Mouse (Mus musculus) common myeloid progenitor, adult 5-6 weeks (primary cell): ENCODE measurements at regions not wholly inside any gene's neighbourhood (a gene's known extent, or its start where the extent isn't known, plus 50 kb on each side); places are given as distances from the start of the nearest gene placed in this dataset.

Experiments
- ATAC-seq: replicated peaks from 2 replicates; pipeline ENCODE4 v1.8.0; 2016; ENCODE audit warnings: low read depth, mild to moderate bottlenecking, moderate TSS enrichment, inconsistent platforms; ENCODE audit not compliant: poor library complexity, severe bottlenecking

- ATAC-seq, result no peak
Measured at GRCm38 (mm10) chr12:77833411-77834169, 360.5 kb upstream of the Gm6657 start.

- ATAC-seq, result no peak
Measured at GRCm38 (mm10) chr12:77834891-77835290, 359.2 kb upstream of the Gm6657 start.

- no peak for ATAC-seq
Measured at GRCm38 (mm10) chr12:77836231-77836630, 357.8 kb upstream of the Gm6657 start.

- ATAC-seq, result no peak
Measured at GRCm38 (mm10) chr12:77841844-77842415, 352.1 kb upstream of the Gm6657 start.

GRCm38 (mm10) chr12:77852595-77853577 lies 341.2 kb upstream of the Gm6657 start:
- ATAC-seq, result no peak

DNA sequence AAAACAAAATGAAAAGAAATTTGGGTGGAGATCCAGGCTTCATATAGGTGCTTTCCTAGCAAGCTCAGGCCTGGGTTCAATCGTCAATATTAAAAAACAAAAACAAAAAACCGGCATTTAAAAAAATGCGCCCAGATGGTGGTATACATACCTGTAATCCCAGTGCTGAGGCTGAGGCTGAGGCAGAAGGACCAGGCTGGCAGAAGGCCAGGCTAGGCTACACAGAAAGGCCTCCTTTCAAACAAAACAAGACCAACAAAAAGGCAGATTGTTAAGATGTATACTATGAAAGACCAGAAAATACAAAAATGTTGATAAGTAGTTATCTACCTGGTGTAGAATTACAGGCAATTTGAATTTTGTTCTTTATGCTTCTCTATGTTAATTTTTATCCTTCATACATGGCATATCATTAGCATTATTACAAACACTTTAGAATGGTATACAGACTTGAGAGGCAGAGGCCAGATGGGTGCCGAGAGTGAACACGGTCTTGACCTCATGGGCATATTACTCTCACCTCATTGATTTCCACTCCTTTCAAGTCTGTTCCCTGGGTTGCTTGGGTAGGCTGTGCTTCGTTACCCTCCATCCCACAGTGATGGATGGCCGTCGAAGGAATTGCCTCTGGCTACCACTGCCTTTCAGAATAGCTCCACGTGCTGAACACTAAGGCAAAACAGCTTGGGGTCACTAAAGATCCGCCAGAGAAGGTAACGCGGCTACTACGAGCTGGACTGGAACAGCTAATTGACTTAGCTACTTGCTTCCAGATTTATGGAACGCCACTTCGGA lies 339.6 kb upstream of the Gm6657 start:
- ATAC-seq, result no peak

GRCm38 (mm10) chr12:77855796-77856195 lies 338.2 kb upstream of the Gm6657 start:
- ATAC-seq, result no peak

- ATAC-seq, result no peak
Measured at GRCm38 (mm10) chr12:77857281-77857680, 336.8 kb upstream of the Gm6657 start.

DNA sequence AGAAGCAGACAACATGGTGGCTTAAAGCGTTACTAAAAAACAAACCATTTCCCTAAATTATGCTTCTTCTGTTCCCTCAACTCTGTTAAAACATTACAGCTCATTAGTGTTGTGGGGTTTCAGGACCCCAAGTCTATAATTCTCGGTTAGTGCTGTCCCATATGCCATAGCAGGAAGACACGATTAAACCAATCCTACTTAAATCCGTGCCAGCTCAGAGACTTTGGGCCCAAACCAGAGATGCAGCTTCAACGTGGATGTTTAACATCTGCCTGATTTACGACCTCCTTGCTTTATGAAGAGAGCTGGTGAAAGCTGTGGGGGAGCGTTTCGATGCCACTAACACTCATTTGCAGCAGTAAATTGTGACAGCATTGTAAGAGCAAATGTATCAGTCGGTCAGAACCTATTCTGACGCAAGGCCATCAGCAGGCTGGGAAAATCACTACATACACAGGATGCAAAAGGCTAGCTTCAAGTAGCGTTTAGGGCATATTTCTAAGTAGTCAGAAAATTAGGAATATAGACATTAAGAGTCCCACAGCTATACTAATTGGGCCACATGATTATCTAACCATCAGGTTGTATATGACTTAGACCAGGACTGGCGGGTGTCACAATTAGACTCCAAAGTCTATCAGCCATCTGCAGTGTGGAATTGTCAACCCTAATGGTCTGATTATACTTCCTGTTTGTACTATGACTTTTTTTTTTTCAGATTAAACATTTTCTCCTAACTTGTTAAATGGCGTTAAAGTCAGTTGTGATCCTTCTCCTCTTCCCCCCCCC lies 333.1 kb upstream of the Gm6657 start:
- no peak for ATAC-seq

DNA sequence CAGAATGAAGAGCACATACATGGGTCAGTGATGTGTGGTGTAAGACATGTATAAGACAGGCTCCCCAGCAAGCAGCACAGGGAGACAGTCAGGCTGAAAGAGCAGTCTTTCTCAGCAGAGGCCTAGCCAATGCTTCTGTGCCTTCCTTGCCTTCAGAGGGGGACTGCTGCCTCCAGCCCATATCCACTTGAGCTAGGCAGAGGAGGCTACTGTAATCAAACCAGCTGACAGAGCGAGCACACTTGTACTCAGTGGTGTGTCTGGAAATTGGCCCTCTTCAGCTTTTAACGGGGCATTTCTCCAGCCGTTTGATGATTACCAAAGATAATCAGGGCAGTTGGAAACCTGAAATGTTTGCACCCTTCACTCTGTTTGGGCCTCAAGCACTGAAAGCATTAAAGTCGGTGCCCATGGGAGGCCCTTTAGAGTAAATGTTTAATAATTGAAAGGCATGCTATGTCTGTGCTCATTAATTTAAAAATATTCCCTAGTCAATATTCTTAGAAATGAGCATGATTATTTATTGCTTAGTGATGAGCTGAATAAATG lies 326.0 kb upstream of the Gm6657 start:
- no peak for ATAC-seq

- no peak for ATAC-seq
Measured at GRCm38 (mm10) chr12:77869296-77869695, 324.7 kb upstream of the Gm6657 start.

GRCm38 (mm10) chr12:77887335-77887734 lies 306.7 kb upstream of the Gm6657 start:
- ATAC-seq, result peak; percentile 92

DNA sequence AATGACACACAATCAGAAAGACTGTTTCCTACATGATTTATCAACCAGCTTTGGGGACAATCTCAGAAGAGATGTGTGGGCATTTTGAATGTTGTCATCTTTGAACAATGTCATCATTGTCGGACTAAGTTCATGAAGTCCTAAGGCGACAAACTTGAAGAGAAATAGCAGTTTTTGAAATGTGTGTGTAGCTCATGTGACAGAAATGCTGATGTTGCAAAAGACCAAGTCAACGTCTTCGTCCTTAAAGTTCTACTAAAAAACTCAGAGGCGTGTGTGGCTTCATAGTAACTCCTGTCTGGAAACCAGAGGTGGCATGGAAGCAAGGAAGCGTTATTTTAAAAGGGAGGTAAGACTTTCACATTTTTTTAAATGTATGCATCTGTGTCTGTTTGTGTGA lies 302.6 kb upstream of the Gm6657 start:
- ATAC-seq, result no peak

DNA sequence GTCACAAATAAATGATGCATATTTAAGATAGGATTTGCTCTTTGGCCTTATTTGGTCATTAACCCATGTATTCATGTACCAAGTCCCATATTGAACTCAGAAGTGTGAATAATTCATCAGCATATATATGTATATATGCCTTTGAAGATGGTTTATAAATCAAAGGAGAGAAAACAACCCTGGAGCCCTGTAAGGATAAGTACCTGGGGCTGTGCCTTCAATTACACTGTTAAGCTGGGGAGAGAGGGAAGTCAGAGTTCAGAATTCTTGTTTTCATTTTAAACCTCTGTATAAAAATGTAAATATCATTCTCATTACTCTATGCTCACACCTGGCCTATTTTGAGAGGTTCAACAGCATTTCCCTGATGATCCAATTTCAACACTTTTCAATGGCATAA lies 299.8 kb upstream of the Gm6657 start:
- ATAC-seq, result no peak

DNA sequence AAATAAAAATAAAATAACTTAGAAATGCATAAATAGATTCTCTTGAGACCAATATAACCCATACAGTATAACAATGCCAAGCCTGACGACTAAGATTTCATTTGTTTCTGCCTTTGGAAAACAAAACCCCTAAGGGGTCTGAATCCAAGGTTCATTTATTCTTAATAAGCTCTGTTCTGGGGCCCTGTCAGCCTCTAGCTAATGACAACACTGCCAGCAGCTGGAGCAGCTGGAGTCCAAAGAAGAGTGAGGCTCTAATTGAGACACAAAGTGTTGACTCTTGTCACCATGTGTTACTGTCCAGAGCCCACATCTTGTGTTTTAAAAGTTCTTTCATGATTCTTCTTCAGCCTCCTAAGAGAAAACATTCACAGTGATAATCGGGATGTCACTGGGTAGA lies 298.5 kb upstream of the Gm6657 start:
- ATAC-seq, result no peak

DNA sequence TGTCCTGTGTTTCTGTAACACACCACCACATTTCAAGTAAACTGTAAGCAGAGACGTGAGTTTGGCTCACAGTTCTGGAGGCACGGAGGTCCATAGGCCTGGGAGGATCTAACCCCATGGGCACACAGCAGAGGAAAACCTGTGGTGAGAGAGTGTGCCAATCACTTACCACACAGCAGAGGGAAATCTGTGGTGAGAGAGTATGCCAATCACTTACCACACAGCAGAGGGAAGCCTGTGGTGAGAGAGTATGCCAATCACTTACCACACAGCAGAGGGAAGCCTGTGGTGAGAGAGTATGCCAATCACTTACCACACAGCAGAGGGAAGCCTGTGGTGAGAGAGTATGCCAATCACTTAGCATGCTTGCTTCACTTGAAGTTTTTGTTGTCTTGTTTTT lies 295.1 kb upstream of the Gm6657 start:
- peak; percentile 98 for ATAC-seq

GRCm38 (mm10) chr12:77901254-77901653 lies 292.8 kb upstream of the Gm6657 start:
- ATAC-seq, result no peak

- no peak for ATAC-seq
Measured at GRCm38 (mm10) chr12:77912863-77913554, 281.0 kb upstream of the Gm6657 start.
